Mouse (Mus musculus) liver, postnatal 0 days (tissue): ENCODE data around the gene Cped1.

ENCODE experiments used
- CTCF ChIP-seq: sonication (generic); IDR thresholded peaks from 2 replicates; pipeline ENCODE4 v1.5.1; 2016; ENCODE audit warnings: antibody characterized with exemption, low read depth
- EP300 ChIP-seq: IDR thresholded peaks from 2 replicates; pipeline ENCODE4 v1.6.1; 2016; ENCODE audit warnings: antibody characterized with exemption, low read depth, mild to moderate bottlenecking

DNA sequence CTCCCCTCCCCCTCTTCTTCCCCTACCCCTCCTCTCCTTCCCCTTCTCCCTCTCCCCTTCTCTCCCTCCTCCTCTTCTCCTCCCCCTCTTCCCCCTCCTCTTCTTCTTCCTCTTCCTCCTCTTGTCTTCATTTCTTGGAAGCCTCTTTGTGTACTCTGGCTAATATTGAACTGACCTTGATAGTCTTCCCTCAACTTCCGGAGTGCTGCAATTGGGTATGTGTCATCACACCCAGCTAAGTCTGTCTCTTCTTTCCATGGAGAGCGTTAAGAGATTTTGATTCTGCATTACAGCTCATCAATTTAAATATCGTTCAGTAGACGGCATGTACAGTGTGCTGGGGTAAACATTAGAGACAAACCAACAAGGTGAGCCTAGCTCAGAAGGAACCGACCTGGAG is 26.4 kb downstream of the Cped1 start:
- TF ChIP-seq CTCF (no peak), EP300 (no peak)
